Mouse (Mus musculus): ENCODE data around the gene Fkbp2.
"Not testable (repeated sequence)": the region's sequence is repeated elsewhere in the genome, so short reads cannot be mapped to it uniquely, and the experiment has no call there.

The Fkbp2 gene

GRCm38 (mm10) chr19:6991166-6991565 lies 10.9 kb upstream of the Fkbp2 start:
- DNase-seq (ENCODE audit: extremely low read depth, low read depth), result not testable (repeated sequence)

DNA sequence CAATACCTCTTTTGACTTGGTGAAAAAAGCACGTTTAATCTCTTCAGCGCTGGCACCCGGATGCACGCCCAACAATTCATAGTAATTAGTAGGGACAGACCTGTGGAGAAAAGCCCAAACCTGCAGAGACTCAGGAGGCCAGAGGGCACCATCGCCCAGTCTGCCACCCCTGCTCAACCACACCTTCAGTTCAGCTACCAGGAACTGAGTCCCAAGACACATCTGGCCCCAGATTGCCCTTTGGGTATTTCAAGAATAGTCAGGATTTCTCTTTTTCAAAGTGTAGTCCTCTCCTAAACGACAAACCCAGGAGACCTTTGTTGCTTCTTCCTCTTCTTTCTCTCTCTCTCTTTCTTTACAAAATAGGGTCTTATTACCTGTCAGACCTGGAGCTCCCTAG lies 10.4 kb upstream of the Fkbp2 start:
- no peak for DNase-seq (ENCODE audit: extremely low read depth, low read depth)

DNA sequence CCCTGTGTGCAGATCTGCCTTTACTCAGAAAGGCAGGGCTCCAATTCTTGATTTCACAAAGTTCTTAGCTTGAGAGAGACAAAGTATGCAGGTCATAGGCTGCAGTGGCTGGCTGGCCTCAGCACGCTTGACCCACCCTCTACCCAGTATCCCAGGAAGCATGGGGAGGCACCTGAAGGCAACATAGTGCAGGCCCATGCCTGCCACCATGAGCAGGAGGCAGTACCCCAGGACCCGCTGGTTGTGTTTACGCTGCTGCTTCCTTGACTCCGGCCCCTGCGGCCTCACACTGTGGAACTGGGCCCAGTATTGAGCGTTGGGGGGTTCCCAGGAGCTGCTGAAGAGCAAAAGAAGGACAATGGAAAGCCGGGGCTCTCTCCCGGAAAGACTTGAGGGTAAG lies 8.9 kb upstream of the Fkbp2 start:
- no peak for DNase-seq (ENCODE audit: extremely low read depth, low read depth)

DNA sequence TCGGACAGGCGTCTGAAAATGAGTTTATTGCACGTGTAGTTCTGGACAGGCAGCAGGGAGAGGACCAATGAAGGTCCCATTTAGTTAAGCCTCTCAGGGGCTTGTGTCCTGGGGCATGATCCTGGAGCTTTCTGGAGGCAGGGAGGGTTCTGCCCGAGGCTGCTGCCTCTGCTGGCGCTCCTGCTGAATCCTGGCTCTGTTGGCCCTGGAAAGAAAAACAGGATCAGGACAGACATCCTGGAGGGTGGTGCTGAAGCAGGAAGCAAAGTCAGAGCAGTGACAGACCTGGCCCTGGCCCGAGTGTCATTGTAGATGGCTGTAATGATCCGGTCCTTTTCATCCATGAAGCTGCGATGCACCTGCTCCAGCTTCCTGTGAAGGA lies 7.6 kb upstream of the Fkbp2 start:
- DNase-seq (ENCODE audit: extremely low read depth, low read depth), result no peak

DNA sequence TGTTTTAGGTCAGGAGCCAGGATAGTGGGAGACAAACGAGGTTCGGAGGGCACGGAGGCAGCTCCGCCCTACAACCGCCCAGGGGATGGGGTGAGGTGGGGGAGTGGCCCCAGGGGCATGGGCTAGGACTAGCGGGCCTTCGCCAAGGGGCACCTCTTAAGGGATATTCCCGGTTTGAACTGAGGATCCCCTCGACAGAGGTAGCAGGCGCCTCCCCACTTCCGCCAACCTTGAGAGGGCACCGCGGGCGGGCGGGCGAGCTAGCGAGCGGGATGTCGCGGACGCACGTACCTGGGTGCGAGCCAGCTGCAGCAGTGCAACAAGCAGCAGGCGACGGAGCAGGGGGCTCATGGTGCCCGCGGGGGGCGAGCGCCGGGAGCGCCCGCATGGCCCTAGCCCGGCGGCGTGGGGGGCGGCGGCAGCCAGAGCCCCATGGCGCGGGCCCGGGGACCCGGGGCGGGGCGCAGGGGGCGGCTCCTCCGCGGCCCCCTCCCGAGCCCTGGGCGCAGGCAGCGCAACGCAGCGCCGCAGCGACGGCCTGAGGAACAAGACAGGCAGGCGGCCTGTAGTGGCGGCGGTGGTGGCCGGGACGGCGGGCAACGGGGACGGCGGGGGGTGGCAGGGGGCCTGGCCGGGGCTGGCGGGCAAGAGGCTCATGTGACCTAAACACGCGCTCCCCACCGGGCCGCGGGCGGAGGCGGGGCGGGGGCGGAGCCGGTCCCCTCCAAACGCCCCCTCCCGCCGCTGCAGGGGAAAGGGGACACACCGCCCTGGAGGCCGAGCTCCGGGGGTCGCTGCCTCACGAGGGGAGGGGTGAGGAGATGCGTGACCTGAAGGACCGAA lies 7.0 kb upstream of the Fkbp2 start, which contains the start of gene Vegfb:
TSS of gene Vegfb (minus strand) at position 591 of the 843 bp plus-strand sequence.
- DNase-seq (ENCODE audit: extremely low read depth, low read depth), result no peak

DNA sequence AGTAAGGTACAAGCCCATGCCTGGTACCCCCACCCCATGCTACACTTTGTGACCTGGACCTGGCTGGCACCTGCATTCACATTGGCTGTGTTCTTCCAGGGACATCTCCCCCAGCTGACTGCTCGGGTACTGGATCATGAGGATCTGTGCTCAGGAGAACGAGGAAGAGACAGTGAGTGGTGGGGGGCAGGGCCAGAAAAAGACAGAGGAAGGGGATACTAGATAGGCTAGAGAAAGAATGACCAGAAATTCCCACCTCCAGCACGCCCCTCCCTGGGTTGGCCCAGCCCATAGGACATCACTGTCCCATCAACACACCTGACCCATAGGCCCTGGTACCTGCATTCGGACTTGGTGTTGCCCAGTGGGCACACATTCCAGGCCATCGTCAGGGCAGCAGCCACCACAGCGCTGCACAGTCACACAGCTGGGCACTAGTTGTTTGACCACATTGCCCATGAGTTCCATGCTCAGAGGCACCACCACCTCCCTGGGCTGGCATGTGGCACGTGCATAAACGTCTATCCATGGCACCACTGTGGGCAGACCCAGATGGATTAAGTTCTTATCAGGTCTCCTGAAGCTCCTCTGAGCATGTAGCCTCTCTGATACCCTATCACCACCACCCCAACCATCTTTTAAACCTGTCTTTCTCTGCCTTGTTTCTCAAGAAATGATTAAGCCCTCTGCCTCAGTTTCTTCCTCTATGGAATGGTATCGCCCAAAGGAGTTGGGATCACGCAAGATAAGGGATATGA lies 5.8 kb upstream of the Fkbp2 start:
- no peak for DNase-seq (ENCODE audit: extremely low read depth, low read depth)

- DNase-seq (ENCODE audit: extremely low read depth, low read depth), result no peak
Measured at GRCm38 (mm10) chr19:6985300-6985699, 5.0 kb upstream of the Fkbp2 start.

DNA sequence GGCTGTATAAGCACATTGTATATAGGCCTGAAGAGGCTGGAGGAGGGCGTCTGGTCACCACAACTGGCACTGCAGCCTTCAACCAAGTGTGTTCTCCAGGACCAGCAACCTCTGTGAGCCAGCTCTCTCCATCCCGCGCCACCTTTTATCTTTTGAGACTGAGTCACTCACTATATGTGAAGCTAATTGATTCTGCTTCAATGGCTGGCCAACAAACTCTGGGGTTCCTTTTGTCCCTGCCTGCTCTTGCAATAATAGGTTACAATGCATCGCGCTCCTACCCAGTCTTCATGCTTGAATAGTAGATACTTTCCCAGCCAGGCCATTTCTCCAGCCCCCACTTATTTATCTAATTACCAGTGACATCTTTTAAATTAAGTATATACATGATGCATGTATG lies 3.3 kb upstream of the Fkbp2 start:
- DNase-seq (ENCODE audit: extremely low read depth, low read depth), result no peak

DNA sequence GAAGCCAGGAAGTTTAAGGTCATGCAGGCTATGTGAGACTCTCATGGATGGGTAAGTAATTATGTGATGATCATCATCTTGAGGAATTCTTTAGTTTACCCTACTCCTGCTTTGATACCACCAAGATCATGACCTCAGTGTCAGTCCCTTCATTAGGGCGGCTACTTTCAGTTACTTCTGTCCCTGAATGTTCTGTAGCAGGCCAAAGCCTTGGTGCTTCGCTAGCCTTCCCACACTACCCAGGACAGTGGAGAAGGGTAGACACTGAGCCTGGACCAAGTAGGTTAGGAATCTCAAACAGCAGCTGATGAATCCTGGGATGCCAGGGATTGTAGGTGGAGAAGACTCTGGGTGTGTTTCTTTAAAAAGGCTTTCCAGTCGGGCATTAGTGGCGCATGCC lies 1.2 kb upstream of the Fkbp2 start:
- DNase-seq (ENCODE audit: extremely low read depth, low read depth), result no peak

DNA sequence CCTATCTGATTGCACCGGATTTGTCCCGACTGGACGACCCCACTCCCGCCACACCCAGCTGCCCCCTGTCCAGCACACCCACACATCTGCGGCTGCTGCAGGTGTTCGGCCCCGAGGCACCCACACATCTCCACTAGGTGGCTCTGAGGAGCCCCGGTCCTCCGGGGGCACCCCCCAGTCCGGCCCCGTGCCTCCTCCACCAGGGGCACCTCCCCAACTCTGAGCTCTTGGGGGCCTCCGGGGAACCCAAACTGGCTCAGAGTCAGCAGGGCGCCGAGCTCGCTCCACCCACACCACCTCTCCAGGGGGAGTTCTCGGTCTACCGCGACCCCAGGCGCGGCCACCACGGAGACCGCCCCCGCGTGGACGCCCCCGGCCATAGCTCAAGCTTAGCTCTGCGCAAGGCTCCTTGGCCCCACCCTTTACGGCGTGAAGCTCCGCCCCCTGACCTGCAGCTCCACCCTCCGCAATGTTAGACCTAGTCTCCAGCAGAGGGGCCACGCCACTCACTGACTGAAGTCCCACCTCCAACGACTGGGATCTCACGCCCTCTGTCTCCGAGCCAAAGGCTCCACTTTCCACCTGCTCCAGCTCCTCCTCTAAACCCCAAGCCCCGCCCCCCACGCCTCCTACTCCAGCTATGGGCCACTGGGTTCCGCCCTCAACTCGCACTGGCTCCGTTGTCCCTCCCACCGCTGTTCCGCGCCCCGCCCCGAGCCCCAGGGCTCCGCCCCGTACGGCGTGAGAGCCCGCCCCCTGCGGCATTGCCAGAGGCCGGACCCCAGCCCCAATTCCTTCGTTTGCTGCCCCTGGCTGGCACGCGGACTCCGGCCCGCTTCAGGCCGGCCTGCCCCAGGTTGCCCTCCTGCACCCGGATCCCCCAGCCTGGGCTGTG lies 568 bp downstream of the Fkbp2 start:
- peak; percentile 93 for DNase-seq (ENCODE audit: extremely low read depth, low read depth)

GRCm38 (mm10) chr19:6979001-6979479 lies 1.3 kb downstream of the Fkbp2 start:
- DNase-seq (ENCODE audit: extremely low read depth, low read depth), result no peak

DNA sequence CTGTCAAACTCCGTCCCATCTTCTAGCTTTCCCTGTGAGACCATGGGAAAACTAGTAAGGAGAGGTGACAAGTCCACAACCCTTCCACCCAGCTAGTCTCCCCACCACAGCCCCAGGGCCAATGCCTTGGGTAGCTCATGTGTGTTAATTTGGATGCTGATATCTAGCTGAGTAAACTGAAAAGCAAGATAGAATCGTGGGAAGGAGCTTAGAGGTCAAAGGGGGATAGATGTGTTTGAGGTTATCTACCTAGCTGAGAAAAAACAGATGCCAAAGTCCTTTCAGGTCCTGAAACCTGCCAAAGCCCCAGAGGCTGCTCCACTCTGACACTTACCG lies 1.7 kb downstream of the Fkbp2 start:
- DNase-seq (ENCODE audit: extremely low read depth, low read depth), result no peak

GRCm38 (mm10) chr19:6977759-6978638 lies 2.3 kb downstream of the Fkbp2 start:
- no peak for DNase-seq (ENCODE audit: extremely low read depth, low read depth)

DNA sequence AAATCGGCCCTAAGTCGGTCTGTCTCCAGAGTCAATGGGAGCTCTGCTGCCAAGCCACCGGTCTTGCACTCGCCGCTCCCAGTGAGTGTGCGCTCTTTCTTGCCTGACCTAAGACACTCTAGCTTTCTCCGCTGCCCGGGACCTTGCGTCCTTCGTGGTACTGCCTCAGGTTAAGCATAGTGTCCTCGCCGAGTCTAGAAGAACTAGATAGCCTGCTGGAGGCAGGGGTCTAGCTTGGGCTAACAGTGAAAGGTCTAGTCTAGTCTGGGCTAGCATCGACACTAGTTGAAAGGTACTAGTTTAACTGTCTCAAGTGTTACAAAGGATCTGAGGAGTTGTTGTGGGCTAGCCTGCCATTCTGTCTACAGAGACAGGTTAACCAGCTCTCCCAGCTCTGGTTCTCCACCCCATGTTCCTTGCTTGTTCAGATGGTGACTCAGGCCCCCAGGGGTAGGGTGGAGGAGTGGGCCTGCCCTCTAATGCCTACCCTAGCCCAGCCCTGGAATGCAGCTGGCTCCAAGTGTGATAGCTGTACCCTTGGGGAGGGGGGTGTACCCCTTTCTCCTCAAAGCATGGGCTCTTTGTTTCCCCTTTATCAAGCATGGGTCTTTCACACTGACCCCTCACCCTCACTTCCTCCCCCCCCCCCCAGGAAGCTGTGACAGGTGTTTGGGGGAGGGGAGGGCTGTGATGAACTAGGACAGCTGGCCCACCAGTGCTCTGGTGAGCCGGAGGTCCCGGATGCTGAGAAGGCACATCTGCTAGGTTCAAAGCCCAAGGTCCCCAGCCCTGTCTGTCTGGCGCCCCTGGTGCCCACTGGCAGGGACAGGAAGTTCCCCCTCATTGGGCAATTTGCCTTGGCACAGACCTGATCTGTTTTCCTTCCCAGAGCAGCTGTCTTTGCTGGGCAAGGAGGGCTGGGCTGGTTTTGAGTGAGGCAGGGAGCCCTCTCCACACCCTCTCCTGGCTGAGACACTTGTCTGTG lies 4.5 kb downstream of the Fkbp2 start, which contains the start of gene Plcb3:
TSS of gene Plcb3 (minus strand) at position 934 of the 985 bp plus-strand sequence.
- no peak for DNase-seq (ENCODE audit: extremely low read depth, low read depth)

GRCm38 (mm10) chr19:6974211-6975205 lies 5.8 kb downstream of the Fkbp2 start, which contains the start of gene Ppp1r14b:
Ppp1r14b (plus strand) TSS chr19:6974968.
- DNase-seq (ENCODE audit: extremely low read depth, low read depth), result peak; percentile 74

DNA sequence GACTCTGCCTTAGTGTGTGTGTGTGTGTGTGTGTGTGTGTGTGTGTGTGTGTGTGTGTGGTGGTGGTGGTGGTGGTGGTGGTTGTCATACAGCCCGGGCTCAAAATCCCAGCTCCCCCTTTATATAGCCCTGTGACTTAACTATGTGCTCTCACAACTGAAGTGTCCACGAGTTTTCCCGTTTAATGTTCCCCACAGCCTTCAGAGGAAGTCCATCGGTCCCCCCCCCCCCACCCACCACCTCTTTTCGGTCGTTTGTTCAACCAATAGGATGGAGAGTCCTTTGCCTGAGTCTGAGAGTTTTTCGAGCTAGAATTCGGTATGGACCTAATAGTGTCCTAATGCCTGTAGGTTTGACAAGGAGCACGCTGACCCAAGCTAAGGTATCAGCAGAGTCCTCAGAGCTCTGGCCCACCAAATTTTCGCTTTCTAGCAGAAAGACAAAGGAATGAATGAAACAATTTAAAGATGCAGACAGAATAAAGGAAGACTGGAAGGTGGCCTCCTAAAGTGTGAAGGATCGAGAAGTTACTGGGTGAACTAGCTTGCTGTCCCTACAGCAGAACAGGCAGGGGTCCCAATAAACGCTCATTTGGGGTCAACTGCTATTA lies 6.6 kb downstream of the Fkbp2 start:
- no peak for DNase-seq (ENCODE audit: extremely low read depth, low read depth)

GRCm38 (mm10) chr19:6972247-6972917 lies 7.9 kb downstream of the Fkbp2 start:
- no peak for DNase-seq (ENCODE audit: extremely low read depth, low read depth)
